Mouse (Mus musculus) lung, embryonic 14.5 days (tissue): ENCODE data around the gene Mcub. TPM values are rescaled to one million over a fixed set of nuclear protein-coding genes. Genes with fewer than 3 reads are reported as not detected.

Source experiments
- ATAC-seq: fragments of 200-750 bp; cut with Nextera tagmentation; 2 replicates; pipeline ENCODE4 v1.8.0; 2017; ENCODE audit warnings: mild to moderate bottlenecking, moderate TSS enrichment, moderate library complexity; ENCODE audit not compliant: insufficient read depth
- DNase-seq: peaks from one replicate; pipeline ENCODE4 v3.0.0-alpha.2; 2015
- H3K27ac ChIP-seq: fragments of 300-500 bp; sonication (generic); 2 replicates; pipeline ENCODE4 v1.5.1; 2014; ENCODE audit warnings: low read depth, mild to moderate bottlenecking, moderate library complexity
- H3K27me3 ChIP-seq: fragments of 300-500 bp; sonication (generic); 2 replicates; pipeline ENCODE4 v1.6.1; 2014; ENCODE audit warnings: low read length, control low read depth; ENCODE audit not compliant: insufficient read depth
- H3K36me3 ChIP-seq: fragments of 300-500 bp; sonication (generic); 2 replicates; pipeline ENCODE4 v1.6.1; 2014; ENCODE audit warnings: control low read depth; ENCODE audit not compliant: insufficient read depth
- H3K4me1 ChIP-seq: fragments of 300-500 bp; sonication (generic); 2 replicates; pipeline ENCODE4 v1.6.1; 2014; ENCODE audit warnings: antibody characterized with exemption, control low read depth; ENCODE audit not compliant: insufficient read depth
- H3K4me2 ChIP-seq: fragments of 300-500 bp; sonication (generic); 2 replicates; pipeline ENCODE4 v1.6.1; 2014; ENCODE audit warnings: mild to moderate bottlenecking
- H3K4me3 ChIP-seq: fragments of 300-500 bp; sonication (generic); 2 replicates; pipeline ENCODE4 v1.5.1; 2014; ENCODE audit warnings: low read depth, low read length
- H3K9ac ChIP-seq: fragments of 300-500 bp; sonication (generic); 2 replicates; pipeline ENCODE4 v1.6.1; 2014
- H3K9me3 ChIP-seq: fragments of 300-500 bp; sonication (generic); 2 replicates; pipeline ENCODE4 v1.6.1; 2016; ENCODE audit warnings: low read depth, low read length, control low read depth
- CTCF ChIP-seq: IDR thresholded peaks from 2 replicates; pipeline ENCODE4 v1.5.1; 2016; ENCODE audit warnings: antibody characterized with exemption, low read depth
- WGBS: fragments of 180-500 bp; shearing (Covaris S2); extraction: QIAGEN DNeasy Blood & Tissue Kit; methylation state at CpG from one replicate; pipeline ENCODE4 v1.1.7; 2014; 5-methylcytosine and 5-hydroxymethylcytosine counted together
- polyA plus RNA-seq: library from polyadenylated mRNA; unstranded; fragments of >200 nt; fragmentation: Nextera tagmentation; extraction: Ambion mirVana; gene quantifications from 2 replicates; pipeline ENCODE4 v1.2.1, GENCODE M21; 2014

Mcub gene
- polyA plus RNA-seq, 1 experiment from 2014 or later, result 2.9 TPM

GRCm38 (mm10) chr3:129879913-129880312, 90.1 kb downstream of the Mcub start:
- Histone ChIP-seq H3K4me3 (no peak overlapping the region), H3K4me1 (no peaks in the 10 kb centered on the region), H3K9me3 (no peaks in the 10 kb centered on the region), H3K36me3 (no peaks in the 10 kb centered on the region), H3K4me2 (peak overlapping the region; percentile 87), H3K27ac (no peak overlapping the region), H3K9ac (no peak overlapping the region), H3K27me3 (no peaks in the 10 kb centered on the region)
- DNase-seq (no peak), ATAC-seq (no peak)
- TF ChIP-seq CTCF, result no peak
- WGBS, result 54% methylated on average over 2 of the region's 2 CpGs

DNA sequence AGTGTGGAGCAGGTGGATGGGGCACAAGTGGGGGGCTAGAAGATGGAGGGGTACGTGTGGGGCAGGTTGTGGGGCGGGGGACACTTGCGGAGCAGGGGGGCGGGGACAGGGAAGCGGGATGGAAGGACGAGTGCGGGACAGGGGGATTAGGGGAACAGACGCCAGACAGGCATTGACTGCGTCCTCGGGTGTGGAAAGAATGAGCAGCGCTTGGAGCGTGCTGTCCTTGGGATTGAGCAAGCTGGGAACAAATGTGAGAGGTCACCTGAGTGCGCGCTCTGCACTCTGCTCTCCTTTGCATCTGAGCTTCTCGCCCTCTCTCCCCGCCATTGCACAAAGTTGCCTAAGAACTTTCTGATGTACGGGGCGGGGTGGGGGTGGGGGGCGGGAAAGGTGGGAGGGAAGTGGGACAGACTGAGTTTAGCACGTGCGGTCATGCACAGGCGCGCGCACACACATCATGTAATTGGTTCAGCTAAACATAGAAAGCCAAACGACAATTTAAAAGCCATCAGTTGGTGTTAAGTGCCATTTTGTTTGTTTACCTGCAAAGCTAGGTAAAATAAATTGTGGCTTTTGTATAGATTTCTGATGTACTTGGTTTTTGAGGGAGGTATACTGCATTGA, 90.8 kb downstream of the Mcub start:
- Histone ChIP-seq H3K36me3 (no peaks in the 10 kb centered on the region), H3K27ac (peak overlapping the region; percentile 60; the same call in 1 of the 2 replicates), H3K9ac (peak overlapping the region; percentile 65), H3K9me3 (no peaks in the 10 kb centered on the region), H3K27me3 (no peaks in the 10 kb centered on the region), H3K4me2 (peak overlapping the region; percentile 87), H3K4me1 (no peaks in the 10 kb centered on the region), H3K4me3 (peak overlapping the region; percentile 64)
- under 1% methylated on average over 25 of the region's 25 CpGs for WGBS
- DNase-seq (peak; percentile 66), ATAC-seq (peak; percentile 66)
- no peak for TF ChIP-seq CTCF

- Histone ChIP-seq H3K4me1 (no peaks in the 10 kb centered on the region), H3K4me2 (peak within 1 kb of the TSS; percentile 87), H3K9me3 (no peaks in the 10 kb centered on the region), H3K36me3 (no peaks in the 10 kb centered on the region), H3K4me3 (peak within 1 kb of the TSS; percentile 64), H3K27me3 (no peaks in the 10 kb centered on the region), H3K27ac (peak within 1 kb of the TSS; percentile 60; the same call in 1 of the 2 replicates), H3K9ac (peak within 1 kb of the TSS; percentile 65)
- under 1% methylated on average over 65 of the region's 66 CpGs for WGBS
- peak; percentile 27; the same call in 1 of the 2 replicates for TF ChIP-seq CTCF
- peak; percentile 95 for DNase-seq
- ATAC-seq, result peak; percentile 90
These were observed 91.5 kb downstream of the Mcub start, which contains the start of gene Pla2g12a for GRCm38 (mm10) chr3:129878405-129879021. Gene Pla2g12a, plus strand, starts transcription at chr3:129878606.

GRCm38 (mm10) chr3:129877327-129877726, 92.7 kb downstream of the Mcub start:
- no peak overlapping the region for H3K4me2 ChIP-seq
- no peak for ATAC-seq
- no peaks in the 10 kb centered on the region for H3K9me3 ChIP-seq
- no peaks in the 10 kb centered on the region for H3K36me3 ChIP-seq
- no peak overlapping the region for H3K9ac ChIP-seq
- no peak overlapping the region for H3K27ac ChIP-seq
- H3K4me1 ChIP-seq, result no peaks in the 10 kb centered on the region
- H3K27me3 ChIP-seq, result no peaks in the 10 kb centered on the region
- TF ChIP-seq CTCF, result no peak
- WGBS, result 88% methylated on average over 10 of the region's 10 CpGs
- H3K4me3 ChIP-seq, result no peak overlapping the region
- DNase-seq, result no peak

Other genes starting within 250 kb of the Mcub start
- 1.1 and 1.4 TPM in 2 replicates for gene Egf, start 214.9 kb downstream of the Mcub start, polyA plus RNA-seq
- gene Lrit3, start 166.2 kb downstream of the Mcub start, polyA plus RNA-seq, result 0.26 TPM in 1 of 2 replicates, not detected in the other
- 0.08 and 0.13 TPM in 2 replicates for gene Rrh, start 147.6 kb downstream of the Mcub start, polyA plus RNA-seq
- gene Gar1, start 138.8 kb downstream of the Mcub start, polyA plus RNA-seq, result 44.8 and 45.2 TPM in 2 replicates
- 25.7 and 26.4 TPM in 2 replicates for gene Cfi, start 134.3 kb downstream of the Mcub start, polyA plus RNA-seq
- gene Pla2g12a, start 91.6 kb downstream of the Mcub start, polyA plus RNA-seq, result 36.4 and 38.2 TPM in 2 replicates
- gene Casp6, start 68.8 kb downstream of the Mcub start, polyA plus RNA-seq, result 73.2 and 79.8 TPM in 2 replicates
- 38.6 and 46.3 TPM in 2 replicates for gene Sec24b, start 91.3 kb upstream of the Mcub start, polyA plus RNA-seq
- 15.8 and 17.0 TPM in 2 replicates for gene Col25a1, start 161.3 kb upstream of the Mcub start, polyA plus RNA-seq